ENCODE assay signal across 21 mouse cellular contexts in the genomic region with DNA sequence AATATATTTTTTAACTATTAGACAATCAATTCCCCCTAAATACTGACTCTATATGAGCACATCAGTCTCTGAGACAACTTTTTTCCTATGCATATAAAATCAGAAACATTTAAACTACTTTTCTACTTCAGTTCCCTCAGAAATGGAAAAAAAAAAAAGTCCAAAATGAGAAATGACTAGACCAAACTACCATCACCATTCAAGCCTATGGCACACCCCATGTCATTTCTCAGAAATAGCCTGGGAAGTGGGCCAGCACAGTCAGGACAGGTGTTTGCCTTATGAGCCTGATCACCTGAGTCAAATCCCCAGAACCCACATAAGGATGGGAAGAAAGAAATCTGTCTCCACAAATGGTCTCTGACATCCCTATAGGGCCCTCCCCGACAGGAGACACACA. TPM values are rescaled to one million over a fixed set of nuclear protein-coding genes. Genes with fewer than 3 reads are reported as not detected.
"Had no signal": no experiment of that assay in that cellular context is flagged by ENCODE, and none has a peak within 500 bp of the region (broad histone marks: within the 10 kb centered on the region; RNA-seq: fewer than 3 reads in every experiment).

No protein-coding gene starts in this region.

- H3K4me2 ChIP-seq: lung, embryonic 15.5 days; midbrain, embryonic 12.5 days; neural tube, embryonic 13.5 days; neural tube, embryonic 15.5 days had no signal

- H3K27me3 ChIP-seq: lung, embryonic 15.5 days; midbrain, embryonic 12.5 days; neural tube, embryonic 13.5 days; neural tube, embryonic 15.5 days had no signal

- H3K4me3 ChIP-seq: lung, embryonic 15.5 days; midbrain, embryonic 10.5 days; midbrain, embryonic 12.5 days; myocyte; neural tube, embryonic 13.5 days; neural tube, embryonic 15.5 days had no signal

- H3K27ac ChIP-seq: lung, embryonic 15.5 days; midbrain, embryonic 10.5 days; midbrain, embryonic 12.5 days; neural tube, embryonic 13.5 days; neural tube, embryonic 15.5 days had no signal

- H3K9me3 ChIP-seq: lung, embryonic 15.5 days; midbrain, embryonic 10.5 days; midbrain, embryonic 12.5 days; neural tube, embryonic 13.5 days; neural tube, embryonic 15.5 days had no signal

- ATAC-seq: lung, postnatal 0 days; midbrain, embryonic 16.5 days had no signal

- H3K4me1 ChIP-seq: lung, embryonic 15.5 days had no signal

- H3K36me3 ChIP-seq: lung, embryonic 15.5 days; midbrain, embryonic 10.5 days; midbrain, embryonic 12.5 days; neural tube, embryonic 13.5 days; neural tube, embryonic 15.5 days had no signal

- DNase-seq: lung, adult 2 months; lung, postnatal 14 days; lung, postnatal 36 days; midbrain, embryonic 14.5 days; retina, postnatal 1 day; right cerebral cortex, adult 18-20 months; right cerebral cortex, postnatal 25 days; right cerebral cortex, postnatal 4 days; spleen, adult 18-20 months; thymus, adult 18-20 months; thymus, postnatal 14 days; thymus, postnatal 36 days had no signal

- H3K9ac ChIP-seq: lung, embryonic 15.5 days; midbrain, embryonic 12.5 days; neural tube, embryonic 13.5 days; neural tube, embryonic 15.5 days had no signal

RNA-seq across cellular contexts. Expression of a gene that starts 41.3 kb away (rescaled TPM):
- polyA plus RNA-seq: small intestine, adult 2 months had no signal
